Mouse (Mus musculus): Measurements from ENCODE around the gene Aldh3a2. TPM values are rescaled to one million over a fixed set of nuclear protein-coding genes. Genes with fewer than 3 reads are reported as not detected.

The Aldh3a2 gene
- polyA plus RNA-seq, 1 experiment from 2014 or later: 28.5 TPM

- Histone ChIP-seq H3K9ac (replicated peaks) (no peak overlapping the region), H3K9me3 (no peaks in the 10 kb centered on the region), H3K4me3 (no peak overlapping the region), H3K4me1 (no peaks in the 10 kb centered on the region), H3K4me2 (replicated peaks) (no peak overlapping the region), H3K27ac (replicated peaks) (no peak overlapping the region), H3K36me3 (no peaks in the 10 kb centered on the region), H3K27me3 (no peaks in the 10 kb centered on the region)
- 91% methylated on average over 6 of the region's 6 CpGs for WGBS
- no peak for ATAC-seq (ENCODE audit: low FRiP score, low read depth)
Observed at GRCm38 (mm10) chr11:61225941-61226412, 41.3 kb downstream of the Aldh3a2 start.

- Histone ChIP-seq H3K36me3 (no peaks in the 10 kb centered on the region), H3K27ac (replicated peaks) (no peak overlapping the region), H3K4me2 (replicated peaks) (no peak overlapping the region), H3K27me3 (no peaks in the 10 kb centered on the region), H3K4me3 (no peak overlapping the region), H3K9ac (replicated peaks) (no peak overlapping the region), H3K4me1 (no peaks in the 10 kb centered on the region), H3K9me3 (no peaks in the 10 kb centered on the region)
- ATAC-seq (ENCODE audit: low FRiP score, low read depth): no peak
- 84% methylated on average over 4 of the region's 4 CpGs for WGBS
Observed at GRCm38 (mm10) chr11:61225511-61225910, 41.8 kb downstream of the Aldh3a2 start.

- ATAC-seq (ENCODE audit: low FRiP score, low read depth): no peak
- Histone ChIP-seq H3K9me3 (no peaks in the 10 kb centered on the region), H3K9ac (replicated peaks) (no peak overlapping the region), H3K4me1 (no peaks in the 10 kb centered on the region), H3K36me3 (no peaks in the 10 kb centered on the region), H3K4me3 (no peak overlapping the region), H3K27me3 (no peaks in the 10 kb centered on the region), H3K27ac (replicated peaks) (no peak overlapping the region), H3K4me2 (replicated peaks) (no peak overlapping the region)
- WGBS: 90% methylated on average over 10 of the region's 10 CpGs
Observed at GRCm38 (mm10) chr11:61224907-61225306, 42.4 kb downstream of the Aldh3a2 start.

- ATAC-seq (ENCODE audit: low FRiP score, low read depth): no peak
- Histone ChIP-seq H3K9ac (replicated peaks) (no peak overlapping the region), H3K9me3 (no peaks in the 10 kb centered on the region), H3K4me2 (replicated peaks) (no peak overlapping the region), H3K27me3 (no peaks in the 10 kb centered on the region), H3K36me3 (no peaks in the 10 kb centered on the region), H3K27ac (replicated peaks) (no peak overlapping the region), H3K4me3 (no peak overlapping the region), H3K4me1 (no peaks in the 10 kb centered on the region)
- 83% methylated on average over 6 of the region's 6 CpGs for WGBS
Observed at GRCm38 (mm10) chr11:61224234-61224744, 43.0 kb downstream of the Aldh3a2 start.

- Histone ChIP-seq H3K4me2 (replicated peaks) (no peak overlapping the region), H3K9ac (replicated peaks) (no peak overlapping the region), H3K9me3 (no peaks in the 10 kb centered on the region), H3K27ac (replicated peaks) (no peak overlapping the region), H3K4me3 (no peak overlapping the region), H3K36me3 (no peaks in the 10 kb centered on the region), H3K27me3 (no peaks in the 10 kb centered on the region), H3K4me1 (no peaks in the 10 kb centered on the region)
- ATAC-seq (ENCODE audit: low FRiP score, low read depth): no peak
- 93% methylated on average over 9 of the region's 9 CpGs for WGBS
Observed at GRCm38 (mm10) chr11:61222971-61223745, 44.1 kb downstream of the Aldh3a2 start.

- 88% methylated on average over 1 of the region's 1 CpGs for WGBS
- no peak for ATAC-seq (ENCODE audit: low FRiP score, low read depth)
- Histone ChIP-seq H3K36me3 (no peaks in the 10 kb centered on the region), H3K27ac (replicated peaks) (no peak overlapping the region), H3K9me3 (no peaks in the 10 kb centered on the region), H3K9ac (replicated peaks) (no peak overlapping the region), H3K4me3 (no peak overlapping the region), H3K4me1 (no peaks in the 10 kb centered on the region), H3K27me3 (no peaks in the 10 kb centered on the region), H3K4me2 (replicated peaks) (no peak overlapping the region)
Observed at GRCm38 (mm10) chr11:61222007-61222406, 45.3 kb downstream of the Aldh3a2 start.

GRCm38 (mm10) chr11:61220156-61220881 lies 46.9 kb downstream of the Aldh3a2 start:
- Histone ChIP-seq H3K27me3 (no peaks in the 10 kb centered on the region), H3K4me1 (no peaks in the 10 kb centered on the region), H3K27ac (replicated peaks) (no peak overlapping the region), H3K9me3 (no peaks in the 10 kb centered on the region), H3K36me3 (no peaks in the 10 kb centered on the region), H3K9ac (replicated peaks) (no peak overlapping the region), H3K4me3 (no peak overlapping the region), H3K4me2 (replicated peaks) (no peak overlapping the region)
- ATAC-seq (ENCODE audit: low FRiP score, low read depth): no peak
- WGBS: 75% methylated on average over 9 of the region's 9 CpGs

- no peak overlapping the region for H3K9ac ChIP-seq (replicated peaks)
- no peak overlapping the region for H3K4me2 ChIP-seq (replicated peaks)
- no peak overlapping the region for H3K27ac ChIP-seq (replicated peaks)
- WGBS: 95% methylated on average over 3 of the region's 3 CpGs
- no peaks in the 10 kb centered on the region for H3K9me3 ChIP-seq
- peaks cover 26% of the 10 kb centered on the region for H3K27me3 ChIP-seq
- ATAC-seq (ENCODE audit: low FRiP score, low read depth): no peak
- no peaks in the 10 kb centered on the region for H3K36me3 ChIP-seq
- no peak overlapping the region for H3K4me3 ChIP-seq
- no peaks in the 10 kb centered on the region for H3K4me1 ChIP-seq
Observed at GRCm38 (mm10) chr11:61215936-61216335, 51.3 kb downstream of the Aldh3a2 start.

GRCm38 (mm10) chr11:61212102-61212501 lies 55.2 kb downstream of the Aldh3a2 start:
- H3K36me3 ChIP-seq: no peaks in the 10 kb centered on the region
- no peak overlapping the region for H3K27ac ChIP-seq (replicated peaks)
- H3K9ac ChIP-seq (replicated peaks): no peak overlapping the region
- no peak overlapping the region for H3K4me3 ChIP-seq
- H3K9me3 ChIP-seq: no peaks in the 10 kb centered on the region
- no peak for ATAC-seq (ENCODE audit: low FRiP score, low read depth)
- peaks cover 26% of the 10 kb centered on the region for H3K27me3 ChIP-seq
- no peak overlapping the region for H3K4me2 ChIP-seq (replicated peaks)
- 47% methylated on average over 20 of the region's 20 CpGs for WGBS
- H3K4me1 ChIP-seq: no peaks in the 10 kb centered on the region

- ATAC-seq (ENCODE audit: low FRiP score, low read depth): no peak
- H3K36me3 ChIP-seq: no peaks in the 10 kb centered on the region
- H3K4me3 ChIP-seq: no peak overlapping the region
- H3K27me3 ChIP-seq: peaks cover 20% of the 10 kb centered on the region
- 84% methylated on average over 10 of the region's 10 CpGs for whole genome bisulfite sequencing
- no peak overlapping the region for H3K27ac ChIP-seq (replicated peaks)
- H3K4me2 ChIP-seq (replicated peaks): no peak overlapping the region
- no peaks in the 10 kb centered on the region for H3K9me3 ChIP-seq
- H3K9ac ChIP-seq (replicated peaks): no peak overlapping the region
- no peaks in the 10 kb centered on the region for H3K4me1 ChIP-seq
Observed at GRCm38 (mm10) chr11:61208316-61208715, 58.9 kb downstream of the Aldh3a2 start.

GRCm38 (mm10) chr11:61207487-61208246 lies 59.6 kb downstream of the Aldh3a2 start, which contains the start of gene Aldh3a1:
Gene Aldh3a1, plus strand, starts transcription at chr11:61207537.
- Histone ChIP-seq H3K27me3 (peaks cover 14% of the 10 kb centered on the region; the same call in 1 of the 2 replicates), H3K4me1 (no peaks in the 10 kb centered on the region), H3K27ac (replicated peaks) (no peak within 1 kb of the TSS), H3K4me3 (no peak within 1 kb of the TSS), H3K36me3 (no peaks in the 10 kb centered on the region), H3K9ac (replicated peaks) (no peak within 1 kb of the TSS), H3K4me2 (replicated peaks) (no peak within 1 kb of the TSS), H3K9me3 (no peaks in the 10 kb centered on the region)
- 80% methylated on average over 10 of the region's 10 CpGs for WGBS
- ATAC-seq (ENCODE audit: low FRiP score, low read depth): no peak
